Mouse (Mus musculus) myocyte (in vitro differentiated cells): ENCODE measurements around the gene Fyn.

Source experiments
- CEBPB ChIP-seq: IDR thresholded peaks from 2 replicates; pipeline ENCODE4 v1.6.1; 2011; ENCODE audit warnings: mild to moderate bottlenecking, moderate library complexity; ENCODE audit not compliant: poor library complexity, insufficient read depth, severe bottlenecking
- E2F4 ChIP-seq: IDR thresholded peaks from one replicate; pipeline ENCODE4 v1.6.1; 2011; ENCODE audit warnings: mild to moderate bottlenecking, control low read depth, moderate library complexity; ENCODE audit not compliant: insufficient read depth
- MAX ChIP-seq: IDR thresholded peaks from one replicate; pipeline ENCODE4 v1.6.1; 2011; ENCODE audit warnings: low read depth, mild to moderate bottlenecking, control low read depth
- MYOD1 ChIP-seq, 3 experiments: IDR thresholded peaks; one replicate each; pipeline ENCODE4 v1.6.1; 2011; ENCODE audit warnings: control low read depth in 2 of 3, low read depth in 2 of 3, mild to moderate bottlenecking in 2 of 3, moderate library complexity in 1 of 3; ENCODE audit not compliant: insufficient read length in 2 of 3, control insufficient read depth in 1 of 3
- MYOG ChIP-seq, 3 experiments: IDR thresholded peaks; one replicate each; pipeline ENCODE4 v1.6.1; 2011; ENCODE audit warnings: control low read depth in 2 of 3, low read depth in 2 of 3, mild to moderate bottlenecking in 2 of 3; ENCODE audit not compliant: insufficient read length in 2 of 3, control insufficient read depth in 1 of 3, insufficient read depth in 1 of 3
- POLR2A ChIP-seq: IDR thresholded peaks from one replicate; pipeline ENCODE4 v1.6.1; 2011; ENCODE audit warnings: low read depth, mild to moderate bottlenecking, control low read depth, moderate library complexity; ENCODE audit not compliant: insufficient read length
- POLR2AphosphoS2 ChIP-seq: IDR thresholded peaks from one replicate; pipeline ENCODE4 v1.6.1; 2011; ENCODE audit warnings: low read depth, control low read depth; ENCODE audit not compliant: insufficient read length
- REST ChIP-seq: IDR thresholded peaks from one replicate; pipeline ENCODE4 v1.6.1; 2011; ENCODE audit warnings: mild to moderate bottlenecking, control low read depth, moderate library complexity; ENCODE audit not compliant: insufficient read depth, insufficient read length
- SRF ChIP-seq: IDR thresholded peaks from one replicate; pipeline ENCODE4 v1.6.1; 2011; ENCODE audit warnings: low read depth; ENCODE audit not compliant: control insufficient read depth, insufficient read length
- TCF12 ChIP-seq: IDR thresholded peaks from one replicate; pipeline ENCODE4 v1.6.1; 2011; ENCODE audit warnings: mild to moderate bottlenecking, control low read depth; ENCODE audit not compliant: poor library complexity, insufficient read depth, severe bottlenecking
- USF1 ChIP-seq: IDR thresholded peaks from one replicate; pipeline ENCODE4 v1.6.1; 2011; ENCODE audit warnings: low read depth, mild to moderate bottlenecking, control low read depth, moderate library complexity

DNA sequence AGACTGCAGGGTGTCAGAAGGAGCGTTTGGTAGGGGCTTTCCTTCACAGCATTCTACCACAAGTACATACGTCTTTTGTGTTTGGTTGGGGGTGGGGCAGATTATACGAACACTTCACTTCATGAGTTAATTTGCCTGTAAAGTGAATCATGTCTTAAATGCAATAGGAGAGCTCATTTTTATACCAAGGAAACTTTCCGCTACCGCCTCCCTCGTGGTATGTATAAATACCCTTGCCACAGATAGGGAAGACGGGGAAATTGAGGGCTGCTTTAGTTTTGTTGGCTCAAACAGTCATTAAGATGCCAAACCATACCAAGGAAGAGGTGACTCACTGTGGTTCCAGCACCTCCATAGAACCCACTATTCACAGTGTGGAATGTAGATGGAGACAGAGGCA, 137.0 kb downstream of the Fyn start:
- TF ChIP-seq POLR2A (no peak), POLR2AphosphoS2 (no peak), E2F4 (no peak), USF1 (no peak), MAX (no peak), TCF12 (no peak), CEBPB (no peak), REST (no peak), SRF (no peak), MYOD1 (IDR thresholded peaks at IDR 0.05; ENCODE audit: control insufficient read depth in 1 of 3, insufficient read length in 2 of 3, low read depth in 2 of 3) (no peak), MYOG (IDR thresholded peaks at IDR 0.05; ENCODE audit: control insufficient read depth in 1 of 3, insufficient read depth in 1 of 3, insufficient read length in 2 of 3, low read depth in 2 of 3) (no peak)
